Mouse (Mus musculus) liver, embryonic 12.5 days (tissue): ENCODE measurements at regions not wholly inside any gene's neighbourhood (a gene's known extent, or its start where the extent isn't known, plus 50 kb on each side); places are given as distances from the start of the nearest gene placed in this dataset.

Experiments used
- ATAC-seq: fragments of 200-750 bp; cut with Nextera tagmentation; 2 replicates; pipeline ENCODE4 v1.8.0; 2017; ENCODE audit warnings: moderate number of reproducible peaks, mild to moderate bottlenecking, moderate library complexity
- H3K27ac ChIP-seq: fragments of 300-500 bp; sonication (generic); 2 replicates; pipeline ENCODE4 v1.5.1; 2016; ENCODE audit warnings: mild to moderate bottlenecking
- H3K27me3 ChIP-seq: fragments of 300-500 bp; sonication (generic); replicated peaks from 2 replicates; pipeline ENCODE4 v1.6.1; 2016; ENCODE audit warnings: mild to moderate bottlenecking, moderate library complexity
- H3K36me3 ChIP-seq: fragments of 300-500 bp; sonication (generic); 2 replicates; pipeline ENCODE4 v1.6.1; 2016; ENCODE audit warnings: mild to moderate bottlenecking, moderate library complexity
- H3K4me1 ChIP-seq: fragments of 300-500 bp; sonication (generic); 2 replicates; pipeline ENCODE4 v1.6.1; 2016
- H3K4me2 ChIP-seq: fragments of 300-500 bp; sonication (generic); 2 replicates; pipeline ENCODE4 v1.6.1; 2016; ENCODE audit warnings: mild to moderate bottlenecking, moderate library complexity
- H3K4me3 ChIP-seq: fragments of 300-500 bp; sonication (generic); 2 replicates; pipeline ENCODE4 v1.5.1; 2016; ENCODE audit warnings: mild to moderate bottlenecking, moderate library complexity
- H3K9ac ChIP-seq: fragments of 300-500 bp; sonication (generic); 2 replicates; pipeline ENCODE4 v1.6.1; 2016; ENCODE audit warnings: mild to moderate bottlenecking, moderate library complexity
- H3K9me3 ChIP-seq: fragments of 300-500 bp; sonication (generic); replicated peaks from 2 replicates; pipeline ENCODE4 v1.6.1; 2016; ENCODE audit warnings: mild to moderate bottlenecking, moderate library complexity
- WGBS: fragments of 180-500 bp; shearing (Covaris S2); methylation state at CpG from one replicate; pipeline ENCODE4 v1.1.7; 2016; ENCODE audit not compliant: insufficient replicate concordance; 5-methylcytosine and 5-hydroxymethylcytosine counted together

GRCm38 (mm10) chr11:112865836-112866235 lies 83.8 kb downstream of the Sox9 start:
- no peak overlapping the region for H3K27ac ChIP-seq
- H3K4me2 ChIP-seq: no peak overlapping the region
- ATAC-seq: no peak
- H3K4me1 ChIP-seq: no peaks in the 10 kb centered on the region
- no peak overlapping the region for H3K9ac ChIP-seq
- no peak overlapping the region for H3K4me3 ChIP-seq
- H3K36me3 ChIP-seq: no peaks in the 10 kb centered on the region
- peaks cover 24% of the 10 kb centered on the region for H3K27me3 ChIP-seq
- H3K9me3 ChIP-seq: no peaks in the 10 kb centered on the region
- 78% methylated on average over 9 of the region's 9 CpGs for WGBS

GRCm38 (mm10) chr11:112869571-112869970 lies 87.5 kb downstream of the Sox9 start:
- H3K27me3 ChIP-seq: peaks cover 28% of the 10 kb centered on the region

GRCm38 (mm10) chr11:112870201-112871035 lies 88.4 kb downstream of the Sox9 start:
- no peaks in the 10 kb centered on the region for H3K36me3 ChIP-seq
- WGBS: 8% methylated on average over 17 of the region's 17 CpGs
- H3K4me2 ChIP-seq: no peak overlapping the region

More at GRCm38 (mm10) chr11:112869571-112869970, 87.5 kb downstream of the Sox9 start:
- H3K36me3 ChIP-seq: no peaks in the 10 kb centered on the region
- no peak for ATAC-seq
- WGBS: 23% methylated on average over 5 of the region's 5 CpGs
- H3K27ac ChIP-seq: no peak overlapping the region
- no peaks in the 10 kb centered on the region for H3K9me3 ChIP-seq
- H3K4me2 ChIP-seq: no peak overlapping the region
- H3K4me1 ChIP-seq: no peaks in the 10 kb centered on the region
- H3K9ac ChIP-seq: no peak overlapping the region
- H3K4me3 ChIP-seq: no peak overlapping the region

GRCm38 (mm10) chr11:112872677-112873367 lies 90.8 kb downstream of the Sox9 start:
- H3K27me3 ChIP-seq: peaks cover 28% of the 10 kb centered on the region

More at GRCm38 (mm10) chr11:112870201-112871035, 88.4 kb downstream of the Sox9 start:
- no peaks in the 10 kb centered on the region for H3K4me1 ChIP-seq
- H3K27ac ChIP-seq: no peak overlapping the region
- H3K27me3 ChIP-seq: peaks cover 28% of the 10 kb centered on the region
- H3K4me3 ChIP-seq: no peak overlapping the region
- H3K9ac ChIP-seq: no peak overlapping the region
- H3K9me3 ChIP-seq: no peaks in the 10 kb centered on the region
- no peak for ATAC-seq

GRCm38 (mm10) chr11:112874239-112874638 lies 92.2 kb downstream of the Sox9 start:
- Histone ChIP-seq H3K27ac (no peak overlapping the region), H3K4me2 (no peak overlapping the region), H3K27me3 (peaks cover 19% of the 10 kb centered on the region), H3K36me3 (no peaks in the 10 kb centered on the region), H3K4me3 (no peak overlapping the region), H3K9ac (no peak overlapping the region), H3K9me3 (no peaks in the 10 kb centered on the region), H3K4me1 (no peaks in the 10 kb centered on the region)
- no peak for ATAC-seq
- 68% methylated on average over 11 of the region's 11 CpGs for WGBS

More at GRCm38 (mm10) chr11:112872677-112873367, 90.8 kb downstream of the Sox9 start:
- 51% methylated on average over 11 of the region's 11 CpGs for WGBS
- ATAC-seq: no peak
- H3K4me2 ChIP-seq: no peak overlapping the region
- H3K36me3 ChIP-seq: no peaks in the 10 kb centered on the region
- H3K4me3 ChIP-seq: no peak overlapping the region
- H3K4me1 ChIP-seq: no peaks in the 10 kb centered on the region
- no peaks in the 10 kb centered on the region for H3K9me3 ChIP-seq
- no peak overlapping the region for H3K9ac ChIP-seq
- H3K27ac ChIP-seq: no peak overlapping the region

- Histone ChIP-seq H3K4me1 (no peaks in the 10 kb centered on the region), H3K4me2 (no peak overlapping the region), H3K9me3 (no peaks in the 10 kb centered on the region), H3K36me3 (no peaks in the 10 kb centered on the region), H3K4me3 (no peak overlapping the region), H3K9ac (no peak overlapping the region), H3K27me3 (peaks cover under 1% of the 10 kb centered on the region; the same call in 1 of the 2 replicates), H3K27ac (no peak overlapping the region)
- 56% methylated on average over 8 of the region's 8 CpGs for whole genome bisulfite sequencing
- no peak for ATAC-seq
These were observed 94.2 kb downstream of the Sox9 start for GRCm38 (mm10) chr11:112876226-112876625.

GRCm38 (mm10) chr11:112878436-112878835 lies 96.4 kb downstream of the Sox9 start:
- Histone ChIP-seq H3K4me3 (no peak overlapping the region), H3K36me3 (no peaks in the 10 kb centered on the region), H3K4me2 (no peak overlapping the region), H3K4me1 (no peaks in the 10 kb centered on the region), H3K27ac (no peak overlapping the region), H3K9ac (no peak overlapping the region), H3K27me3 (no peaks in the 10 kb centered on the region), H3K9me3 (no peaks in the 10 kb centered on the region)
- no peak for ATAC-seq

- Histone ChIP-seq H3K36me3 (no peaks in the 10 kb centered on the region), H3K4me1 (no peaks in the 10 kb centered on the region), H3K4me3 (no peak overlapping the region), H3K27ac (no peak overlapping the region), H3K9ac (no peak overlapping the region), H3K27me3 (no peaks in the 10 kb centered on the region), H3K4me2 (no peak overlapping the region), H3K9me3 (no peaks in the 10 kb centered on the region)
- 67% methylated on average over 3 of the region's 3 CpGs for WGBS
- no peak for ATAC-seq
These were observed 98.7 kb downstream of the Sox9 start for GRCm38 (mm10) chr11:112880736-112881135.

GRCm38 (mm10) chr11:112885336-112885940 lies 103.4 kb downstream of the Sox9 start:
- no peak for ATAC-seq
- Histone ChIP-seq H3K27me3 (no peaks in the 10 kb centered on the region), H3K4me3 (no peak overlapping the region), H3K27ac (no peak overlapping the region), H3K9me3 (no peaks in the 10 kb centered on the region), H3K4me1 (no peaks in the 10 kb centered on the region), H3K36me3 (no peaks in the 10 kb centered on the region), H3K9ac (no peak overlapping the region), H3K4me2 (no peak overlapping the region)
- 67% methylated on average over 9 of the region's 9 CpGs for WGBS

GRCm38 (mm10) chr11:112886139-112886538 lies 104.1 kb downstream of the Sox9 start:
- H3K9ac ChIP-seq: no peak overlapping the region
- no peaks in the 10 kb centered on the region for H3K9me3 ChIP-seq
- no peak overlapping the region for H3K4me3 ChIP-seq
- H3K4me2 ChIP-seq: no peak overlapping the region
- H3K27ac ChIP-seq: no peak overlapping the region
- no peaks in the 10 kb centered on the region for H3K36me3 ChIP-seq
- 70% methylated on average over 16 of the region's 16 CpGs for WGBS
- no peaks in the 10 kb centered on the region for H3K4me1 ChIP-seq
- H3K27me3 ChIP-seq: no peaks in the 10 kb centered on the region
- ATAC-seq: no peak

- no peak overlapping the region for H3K9ac ChIP-seq
- no peaks in the 10 kb centered on the region for H3K4me1 ChIP-seq
- no peaks in the 10 kb centered on the region for H3K9me3 ChIP-seq
- no peaks in the 10 kb centered on the region for H3K27me3 ChIP-seq
- no peak overlapping the region for H3K27ac ChIP-seq
- H3K4me2 ChIP-seq: no peak overlapping the region
- no peaks in the 10 kb centered on the region for H3K36me3 ChIP-seq
- ATAC-seq: no peak
- 84% methylated on average over 6 of the region's 6 CpGs for WGBS
- no peak overlapping the region for H3K4me3 ChIP-seq
These were observed 107.7 kb downstream of the Sox9 start for GRCm38 (mm10) chr11:112889760-112890159.

GRCm38 (mm10) chr11:112897597-112897996 lies 115.6 kb downstream of the Sox9 start:
- H3K4me2 ChIP-seq: no peak overlapping the region
- H3K9ac ChIP-seq: no peak overlapping the region
- no peak overlapping the region for H3K27ac ChIP-seq
- H3K4me1 ChIP-seq: no peaks in the 10 kb centered on the region
- H3K36me3 ChIP-seq: no peaks in the 10 kb centered on the region
- H3K9me3 ChIP-seq: no peaks in the 10 kb centered on the region
- ATAC-seq: no peak
- H3K27me3 ChIP-seq: no peaks in the 10 kb centered on the region
- H3K4me3 ChIP-seq: no peak overlapping the region
- 65% methylated on average over 2 of the region's 2 CpGs for WGBS
